Mouse (Mus musculus): ENCODE measurements at regions not wholly inside any gene's neighbourhood (a gene's known extent, or its start where the extent isn't known, plus 50 kb on each side); places are given as distances from the start of the nearest gene placed in this dataset.

- no peak overlapping the region for H3K27ac ChIP-seq (ENCODE audit: low read depth, low read length)
- no peak overlapping the region for H3K4me2 ChIP-seq (ENCODE audit: low read depth, low read length, poor library complexity, severe bottlenecking)
- H3K9ac ChIP-seq (replicated peaks; ENCODE audit: low read length, poor library complexity, severe bottlenecking): no peak overlapping the region
- no peaks in the 10 kb centered on the region for H3K36me3 ChIP-seq (ENCODE audit: insufficient read depth, low read length)
- no peak for DNase-seq (ENCODE audit: low spot score)
- H3K9me3 ChIP-seq (ENCODE audit: low read length): no peaks in the 10 kb centered on the region
- no peaks in the 10 kb centered on the region for H3K27me3 ChIP-seq (ENCODE audit: insufficient read depth, low read length)
- ATAC-seq (ENCODE audit: low FRiP score): no peak
- H3K4me1 ChIP-seq (ENCODE audit: insufficient read depth, low read length): no peaks in the 10 kb centered on the region
- TF ChIP-seq CTCF (IDR thresholded peaks at IDR 0.05): no peak
- no peak overlapping the region for H3K4me3 ChIP-seq (ENCODE audit: low read depth, low read length)
Observed at GRCm38 (mm10) chr1:27642118-27642517, 954.9 kb upstream of the 4931408C20Rik start.

- no peak overlapping the region for H3K4me3 ChIP-seq (ENCODE audit: low read depth, low read length)
- H3K27me3 ChIP-seq (ENCODE audit: insufficient read depth, low read length): no peaks in the 10 kb centered on the region
- TF ChIP-seq CTCF (IDR thresholded peaks at IDR 0.05): no peak
- H3K9ac ChIP-seq (replicated peaks; ENCODE audit: low read length, poor library complexity, severe bottlenecking): no peak overlapping the region
- H3K4me2 ChIP-seq (ENCODE audit: low read depth, low read length, poor library complexity, severe bottlenecking): no peak overlapping the region
- no peaks in the 10 kb centered on the region for H3K9me3 ChIP-seq (ENCODE audit: low read length)
- H3K4me1 ChIP-seq (ENCODE audit: insufficient read depth, low read length): no peaks in the 10 kb centered on the region
- DNase-seq (ENCODE audit: low spot score) (no peak), ATAC-seq (ENCODE audit: low FRiP score) (no peak)
- H3K36me3 ChIP-seq (ENCODE audit: insufficient read depth, low read length): no peaks in the 10 kb centered on the region
- no peak overlapping the region for H3K27ac ChIP-seq (ENCODE audit: low read depth, low read length)
Observed at GRCm38 (mm10) chr1:27629101-27629500, 941.8 kb upstream of the 4931408C20Rik start.

GRCm38 (mm10) chr1:27616250-27616649 lies 929.0 kb upstream of the 4931408C20Rik start:
- H3K4me2 ChIP-seq (ENCODE audit: low read depth, low read length, poor library complexity, severe bottlenecking): no peak overlapping the region
- no peak overlapping the region for H3K27ac ChIP-seq (ENCODE audit: low read depth, low read length)
- H3K4me3 ChIP-seq (ENCODE audit: low read depth, low read length): no peak overlapping the region
- no peak for TF ChIP-seq CTCF (IDR thresholded peaks at IDR 0.05)
- no peak overlapping the region for H3K9ac ChIP-seq (replicated peaks; ENCODE audit: low read length, poor library complexity, severe bottlenecking)
- no peaks in the 10 kb centered on the region for H3K27me3 ChIP-seq (ENCODE audit: insufficient read depth, low read length)
- ATAC-seq (ENCODE audit: low FRiP score) (no peak), DNase-seq (ENCODE audit: low spot score) (no peak)
- no peaks in the 10 kb centered on the region for H3K4me1 ChIP-seq (ENCODE audit: insufficient read depth, low read length)
- no peaks in the 10 kb centered on the region for H3K36me3 ChIP-seq (ENCODE audit: insufficient read depth, low read length)
- no peaks in the 10 kb centered on the region for H3K9me3 ChIP-seq (ENCODE audit: low read length)

GRCm38 (mm10) chr1:27608606-27609005 lies 921.3 kb upstream of the 4931408C20Rik start:
- Histone ChIP-seq H3K4me1 (ENCODE audit: insufficient read depth, low read length) (no peaks in the 10 kb centered on the region), H3K27ac (ENCODE audit: low read depth, low read length) (no peak overlapping the region), H3K4me3 (ENCODE audit: low read depth, low read length) (no peak overlapping the region), H3K27me3 (ENCODE audit: insufficient read depth, low read length) (no peaks in the 10 kb centered on the region), H3K9me3 (ENCODE audit: low read length) (no peaks in the 10 kb centered on the region), H3K4me2 (ENCODE audit: low read depth, low read length, poor library complexity, severe bottlenecking) (no peak overlapping the region), H3K9ac (replicated peaks; ENCODE audit: low read length, poor library complexity, severe bottlenecking) (no peak overlapping the region), H3K36me3 (ENCODE audit: insufficient read depth, low read length) (no peaks in the 10 kb centered on the region)
- 84% methylated on average over 8 of the region's 8 CpGs for WGBS
- no peak for TF ChIP-seq CTCF (IDR thresholded peaks at IDR 0.05)
- ATAC-seq (ENCODE audit: low FRiP score) (no peak), DNase-seq (ENCODE audit: low spot score) (no peak)

- Histone ChIP-seq H3K27me3 (ENCODE audit: insufficient read depth, low read length) (no peaks in the 10 kb centered on the region), H3K36me3 (ENCODE audit: insufficient read depth, low read length) (no peaks in the 10 kb centered on the region), H3K4me1 (ENCODE audit: insufficient read depth, low read length) (no peaks in the 10 kb centered on the region), H3K27ac (ENCODE audit: low read depth, low read length) (no peak overlapping the region), H3K4me2 (ENCODE audit: low read depth, low read length, poor library complexity, severe bottlenecking) (no peak overlapping the region), H3K9ac (replicated peaks; ENCODE audit: low read length, poor library complexity, severe bottlenecking) (no peak overlapping the region), H3K9me3 (ENCODE audit: low read length) (no peaks in the 10 kb centered on the region), H3K4me3 (ENCODE audit: low read depth, low read length) (no peak overlapping the region)
- TF ChIP-seq CTCF (IDR thresholded peaks at IDR 0.05): no peak
- ATAC-seq (ENCODE audit: low FRiP score) (no peak), DNase-seq (ENCODE audit: low spot score) (peak; percentile 9)
Observed at GRCm38 (mm10) chr1:27578776-27579175, 891.5 kb upstream of the 4931408C20Rik start.

- Histone ChIP-seq H3K4me2 (ENCODE audit: low read depth, low read length, poor library complexity, severe bottlenecking) (no peak overlapping the region), H3K9me3 (ENCODE audit: low read length) (no peaks in the 10 kb centered on the region), H3K36me3 (ENCODE audit: insufficient read depth, low read length) (no peaks in the 10 kb centered on the region), H3K9ac (replicated peaks; ENCODE audit: low read length, poor library complexity, severe bottlenecking) (no peak overlapping the region), H3K4me3 (ENCODE audit: low read depth, low read length) (no peak overlapping the region), H3K27ac (ENCODE audit: low read depth, low read length) (no peak overlapping the region), H3K4me1 (ENCODE audit: insufficient read depth, low read length) (no peaks in the 10 kb centered on the region), H3K27me3 (ENCODE audit: insufficient read depth, low read length) (no peaks in the 10 kb centered on the region)
- ATAC-seq (ENCODE audit: low FRiP score) (no peak), DNase-seq (ENCODE audit: low spot score) (peak; percentile 30)
- TF ChIP-seq CTCF (IDR thresholded peaks at IDR 0.05): no peak
Observed at GRCm38 (mm10) chr1:27559426-27559825, 872.2 kb upstream of the 4931408C20Rik start.

Data from midbrain, postnatal 0 days (tissue).